ENCODE assay signal across 8 mouse cellular contexts in genomic region chr5:145190875-145191798, GRCm38 (mm10). TPM values are rescaled to one million over a fixed set of nuclear protein-coding genes. Genes with fewer than 3 reads are reported as not detected.
DNase-seq lines count a peak whose midpoint lies in the region; ATAC-seq and TF ChIP-seq lines count a peak whose summit lies in the region.

No protein-coding gene starts in this region.

- peak; percentile 59 to 96; a peak in 3 of 4 replicates for TF ChIP-seq POLR2A in MEL (IDR thresholded peaks at IDR 0.05; ENCODE audit: control insufficient read depth in 1 of 2, insufficient read depth in 1 of 2, low read depth in 1 of 2, low read length in 2 of 2, poor library complexity in 1 of 2)
- TF ChIP-seq POLR2A in lung, adult 2 months (IDR thresholded peaks at IDR 0.05; ENCODE audit: borderline replicate concordance, extremely low read depth, low read depth, low read length) = peak; percentile 82; the same call in 1 of the 2 replicates

- H3K27me3 ChIP-seq in MEL (ENCODE audit: control insufficient read depth in 1 of 2, insufficient read depth in 2 of 2, low read length in 2 of 2) = no peaks in the 10 kb centered on the region
- no peaks in the 10 kb centered on the region for H3K27me3 ChIP-seq in forebrain, embryonic 16.5 days (replicated peaks; ENCODE audit: control insufficient read depth, insufficient read depth, low read length)
- H3K27me3 ChIP-seq in neural tube, embryonic 15.5 days (replicated peaks) = no peaks in the 10 kb centered on the region

- H3K9me3 ChIP-seq in MEL (replicated peaks; ENCODE audit: insufficient read depth, low read length) = no peaks in the 10 kb centered on the region
- no peaks in the 10 kb centered on the region for H3K9me3 ChIP-seq in forebrain, embryonic 16.5 days (ENCODE audit: control insufficient read depth, low read length)
- H3K9me3 ChIP-seq in neural tube, embryonic 15.5 days (replicated peaks) = no peaks in the 10 kb centered on the region

- peaks cover 45% of the 10 kb centered on the region for H3K79me2 ChIP-seq in MEL (ENCODE audit: control insufficient read depth, insufficient read depth, low read length, poor library complexity)

- peak; percentile 89 for ATAC-seq in forebrain, embryonic 16.5 days
- ATAC-seq in neural tube, embryonic 15.5 days (ENCODE audit: low FRiP score) = peak; percentile 87

- peak overlapping the region; percentile 91 for H3K4me2 ChIP-seq in forebrain, embryonic 16.5 days (ENCODE audit: low read length)
- peak overlapping the region; percentile 61 for H3K4me2 ChIP-seq in neural tube, embryonic 15.5 days

- peak; percentile 95 for DNase-seq in MEL (ENCODE audit: low read depth, low spot score)
- peak; percentile 95 for DNase-seq in cerebellum, adult 18-20 months
- DNase-seq in heart, postnatal 36 days = peak; percentile 88 to 90
- DNase-seq in layer of hippocampus, adult 2 months (ENCODE audit: low spot score in 2 of 2) = peak; percentile 91 to 92
- peak; percentile 85 for DNase-seq in lung, adult 2 months
- DNase-seq in testis, postnatal 10 days (ENCODE audit: low spot score) = peak; percentile 95

- peaks cover 0 to 20% of the 10 kb centered on the region in 2 experiments; a peak in 3 of 4 replicates for H3K4me1 ChIP-seq in MEL (ENCODE audit: control insufficient read depth in 1 of 2, insufficient read depth in 2 of 2, low read length in 2 of 2)
- H3K4me1 ChIP-seq in forebrain, embryonic 16.5 days (replicated peaks; ENCODE audit: control insufficient read depth, insufficient read depth, low read length) = peaks cover 22% of the 10 kb centered on the region
- H3K4me1 ChIP-seq in lung, adult 2 months (ENCODE audit: control insufficient read depth, insufficient read depth, low read length) = peaks cover 12% of the 10 kb centered on the region
- peaks cover 28% of the 10 kb centered on the region for H3K4me1 ChIP-seq in neural tube, embryonic 15.5 days

- H3K36me3 ChIP-seq in MEL (ENCODE audit: control insufficient read depth in 1 of 2, insufficient read depth in 2 of 2, low read length in 2 of 2) = peaks cover 2 to 22% of the 10 kb centered on the region in 2 experiments; a peak in 3 of 4 replicates
- peaks cover 26% of the 10 kb centered on the region for H3K36me3 ChIP-seq in forebrain, embryonic 16.5 days (ENCODE audit: control insufficient read depth, insufficient read depth)
- peaks cover 47% of the 10 kb centered on the region for H3K36me3 ChIP-seq in neural tube, embryonic 15.5 days

- under 1% methylated on average over 41 of the region's 41 CpGs for WGBS in forebrain, embryonic 16.5 days
- WGBS in lung, adult 2 months = under 1% methylated on average over 41 of the region's 41 CpGs
- WGBS in neural tube, embryonic 15.5 days = under 1% methylated on average over 41 of the region's 41 CpGs

- 0 out of 4 replicates have a peak, but pooled peaks of 1 of the 2 experiments have one; percentile 15 for TF ChIP-seq EP300 in MEL (IDR thresholded peaks at IDR 0.05; ENCODE audit: low read depth in 1 of 2, low read length in 2 of 2)

- intact Hi-C loops in heart, postnatal 36 days (cut with DNase I) = loop anchor here (1.0 to 5.0 kb wide), 3 partner anchors 24 to 91 kb away; partner anchors contain the start of genes Cpsf4, Ptcd1, Zfp655 and Zscan25

- H3K9ac ChIP-seq in MEL (ENCODE audit: control insufficient read depth, low read depth, low read length, poor library complexity, severe bottlenecking) = peak overlapping the region; percentile 93
- peak overlapping the region; percentile 95 for H3K9ac ChIP-seq in forebrain, embryonic 16.5 days (replicated peaks; ENCODE audit: low read depth, low read length)
- peak overlapping the region; percentile 92 for H3K9ac ChIP-seq in neural tube, embryonic 15.5 days (replicated peaks)

- no peak for TF ChIP-seq RAD21 in MEL (IDR thresholded peaks at IDR 0.05; ENCODE audit: low read depth, low read length)

- peak overlapping the region; percentile 75 to 81 for H3K4me3 ChIP-seq in MEL (ENCODE audit: control insufficient read depth in 1 of 2, insufficient read depth in 1 of 2, low read depth in 2 of 2, low read length in 2 of 2)
- peak overlapping the region; percentile 94 for H3K4me3 ChIP-seq in forebrain, embryonic 16.5 days (replicated peaks; ENCODE audit: low read length)
- peak overlapping the region; percentile 99 for H3K4me3 ChIP-seq in layer of hippocampus, adult 2 months
- H3K4me3 ChIP-seq in lung, adult 2 months (replicated peaks; ENCODE audit: extremely low read depth, low read depth, low read length) = peak overlapping the region; percentile 88
- H3K4me3 ChIP-seq in neural tube, embryonic 15.5 days (replicated peaks) = peak overlapping the region; percentile 91

- H3K27ac ChIP-seq in MEL (ENCODE audit: control insufficient read depth, low read depth, low read length) = peak overlapping the region; percentile 97
- peak overlapping the region; percentile 84 for H3K27ac ChIP-seq in forebrain, embryonic 16.5 days (ENCODE audit: low read length)
- H3K27ac ChIP-seq in layer of hippocampus, adult 2 months = peak overlapping the region; percentile 95
- H3K27ac ChIP-seq in neural tube, embryonic 15.5 days (replicated peaks) = peak overlapping the region; percentile 89

- TF ChIP-seq CTCF in MEL (IDR thresholded peaks at IDR 0.05 in 2 of 3, conservative IDR thresholded peaks at IDR 0.05 in 1 of 3; ENCODE audit: control insufficient read depth in 1 of 3, insufficient read depth in 1 of 3, low read depth in 2 of 3, low read length in 3 of 3, poor library complexity in 1 of 3, severe bottlenecking in 1 of 3) = no peak
- TF ChIP-seq CTCF in layer of hippocampus, adult 2 months (conservative IDR thresholded peaks at IDR 0.05) = no peak
- TF ChIP-seq CTCF in lung, adult 2 months (IDR thresholded peaks at IDR 0.05; ENCODE audit: insufficient read depth, low read length) = no peak

TF ChIP-seq in MEL, 35 proteins besides CTCF, POLR2A, EP300 and RAD21 (continues in another document):
- TF ChIP-seq GABPA (IDR thresholded peaks at IDR 0.05; ENCODE audit: low read depth, low read length) (no peak), TBP (IDR thresholded peaks at IDR 0.05; ENCODE audit: low read depth, low read length) (peak; percentile 92), ZKSCAN1 (IDR thresholded peaks at IDR 0.05; ENCODE audit: low read depth, low read length) (no peak), MAZ (IDR thresholded peaks at IDR 0.05; ENCODE audit: low read depth, low read length) (peak; percentile 35; the same call in 1 of the 2 replicates), MXI1 (IDR thresholded peaks at IDR 0.05; ENCODE audit: low read depth, low read length) (peak; percentile 64), POLR2AphosphoS2 (IDR thresholded peaks at IDR 0.05; ENCODE audit: low read length) (peak; percentile 86; the same call in 1 of the 2 replicates), HCFC1 (IDR thresholded peaks at IDR 0.05; ENCODE audit: low read depth, low read length) (peak; percentile 89)

RNA-seq across cellular contexts. Expression of gene Atp5j2, which starts 0.7 kb away (rescaled TPM):
- 493 and 517 TPM in 2 replicates for total RNA-seq in MEL (2012; rRNA removed)
- 100 to 1,000 TPM; 543 to 733 TPM for polyA plus RNA-seq in MEL (2012; ENCODE audit: insufficient read depth in 1 of 2, insufficient read length in 2 of 2, low read depth in 1 of 2, low replicate concordance in 2 of 2, missing spikeins in 1 of 2)
- polyA plus RNA-seq in forebrain, embryonic 16.5 days (2015; fragmentation: Nextera tagmentation; extraction: Ambion mirVana) = 514 and 561 TPM in 2 replicates
- total RNA-seq in heart, postnatal 36 days (2021) = 1,000 to 10,000 TPM; 1,102 to 1,127 TPM
- total RNA-seq in layer of hippocampus, adult 2 months (2021) = 100 to 1,000 TPM; 238 to 257 TPM
- 65.1 and 107 TPM in 2 replicates for polyA plus RNA-seq in lung, adult 2 months (2012; rRNA removed)
- polyA plus RNA-seq in neural tube, embryonic 15.5 days (2015; fragmentation: Nextera tagmentation; extraction: Ambion mirVana) = 724 and 793 TPM in 2 replicates

RNA-seq across cellular contexts. Expression of gene Zkscan14, which starts 10.5 kb away (rescaled TPM):
- total RNA-seq in MEL (2012; rRNA removed) = 6.7 and 7.1 TPM in 2 replicates
- 1 to 10 TPM in 1 of 2 experiments, not detected in 1; 7.5 TPM for polyA plus RNA-seq in MEL (2012; ENCODE audit: insufficient read depth in 1 of 2, insufficient read length in 2 of 2, low read depth in 1 of 2, low replicate concordance in 2 of 2, missing spikeins in 1 of 2)
- polyA plus RNA-seq in forebrain, embryonic 16.5 days (2015; fragmentation: Nextera tagmentation; extraction: Ambion mirVana) = 15.5 and 17.5 TPM in 2 replicates
- total RNA-seq in heart, postnatal 36 days (2021) = 1 to 10 TPM; 6.5 to 8.5 TPM
- total RNA-seq in layer of hippocampus, adult 2 months (2021) = 10 to 100 TPM; 11.6 to 12.9 TPM
- 3.1 and 4.2 TPM in 2 replicates for polyA plus RNA-seq in lung, adult 2 months (2012; rRNA removed)
- polyA plus RNA-seq in neural tube, embryonic 15.5 days (2015; fragmentation: Nextera tagmentation; extraction: Ambion mirVana) = 12.8 and 14.4 TPM in 2 replicates

RNA-seq across cellular contexts. Expression of gene Zkscan5, which starts 13.2 kb away (rescaled TPM):
- total RNA-seq in MEL (2012; rRNA removed) = 7.8 and 8.7 TPM in 2 replicates
- polyA plus RNA-seq in MEL (2012; ENCODE audit: insufficient read depth in 1 of 2, insufficient read length in 2 of 2, low read depth in 1 of 2, low replicate concordance in 2 of 2, missing spikeins in 1 of 2) = 1 to 10 TPM in 1 of 2 experiments, not detected in 1; 9.8 TPM
- polyA plus RNA-seq in forebrain, embryonic 16.5 days (2015; fragmentation: Nextera tagmentation; extraction: Ambion mirVana) = 17.4 and 20.2 TPM in 2 replicates
- total RNA-seq in heart, postnatal 36 days (2021) = 10 to 100 TPM in 1 of 2 experiments, 1 to 10 TPM in 1; 9.5 to 10.1 TPM
- 10 to 100 TPM; 11.3 to 12.2 TPM for total RNA-seq in layer of hippocampus, adult 2 months (2021)
- polyA plus RNA-seq in lung, adult 2 months (2012; rRNA removed) = 3.1 and 4.1 TPM in 2 replicates
- polyA plus RNA-seq in neural tube, embryonic 15.5 days (2015; fragmentation: Nextera tagmentation; extraction: Ambion mirVana) = 12.5 and 12.9 TPM in 2 replicates

RNA-seq across cellular contexts. Expression of gene Cpsf4, which starts 24.1 kb away (rescaled TPM):
- 72.0 and 75.3 TPM in 2 replicates for total RNA-seq in MEL (2012; rRNA removed)
- 10 to 100 TPM in 1 of 2 experiments, not detected in 1; 88.2 TPM for polyA plus RNA-seq in MEL (2012; ENCODE audit: insufficient read depth in 1 of 2, insufficient read length in 2 of 2, low read depth in 1 of 2, low replicate concordance in 2 of 2, missing spikeins in 1 of 2)
- polyA plus RNA-seq in forebrain, embryonic 16.5 days (2015; fragmentation: Nextera tagmentation; extraction: Ambion mirVana) = 59.0 TPM in 2 replicates
- total RNA-seq in heart, postnatal 36 days (2021) = 10 to 100 TPM; 11.4 to 11.7 TPM
- total RNA-seq in layer of hippocampus, adult 2 months (2021) = 10 to 100 TPM; 24.8 to 24.9 TPM
- polyA plus RNA-seq in lung, adult 2 months (2012; rRNA removed) = 22.6 and 23.5 TPM in 2 replicates
- 49.7 and 50.3 TPM in 2 replicates for polyA plus RNA-seq in neural tube, embryonic 15.5 days (2015; fragmentation: Nextera tagmentation; extraction: Ambion mirVana)

RNA-seq across cellular contexts. Expression of gene Ptcd1, which starts 24.2 kb away (rescaled TPM):
- 20.4 and 21.0 TPM in 2 replicates for total RNA-seq in MEL (2012; rRNA removed)
- 10 to 100 TPM in 1 of 2 experiments, not detected in 1; 22.3 TPM for polyA plus RNA-seq in MEL (2012; ENCODE audit: insufficient read depth in 1 of 2, insufficient read length in 2 of 2, low read depth in 1 of 2, low replicate concordance in 2 of 2, missing spikeins in 1 of 2)
- 24.7 and 25.8 TPM in 2 replicates for polyA plus RNA-seq in forebrain, embryonic 16.5 days (2015; fragmentation: Nextera tagmentation; extraction: Ambion mirVana)
- total RNA-seq in heart, postnatal 36 days (2021) = 10 to 100 TPM; 28.5 to 42.2 TPM
- 10 to 100 TPM; 21.8 to 24.9 TPM for total RNA-seq in layer of hippocampus, adult 2 months (2021)
- polyA plus RNA-seq in lung, adult 2 months (2012; rRNA removed) = 10.2 and 10.5 TPM in 2 replicates
- polyA plus RNA-seq in neural tube, embryonic 15.5 days (2015; fragmentation: Nextera tagmentation; extraction: Ambion mirVana) = 18.8 and 21.2 TPM in 2 replicates

Comparison
In these comparisons a context has a peak if more than half of its experiments do, and no peak if none do; other contexts are left out.
1. Peak in every context shown above with its lines: DNase-seq, ATAC-seq, H3K4me3 ChIP-seq and H3K27ac ChIP-seq.